9 mouse cellular contexts compared by ENCODE assay signal in genomic region chr5:36374221-36375050, GRCm38 (mm10). TPM values are rescaled to one million over a fixed set of nuclear protein-coding genes. Genes with fewer than 3 reads are reported as not detected.
DNase-seq lines count a peak whose midpoint lies in the region; ATAC-seq lines count a peak whose summit lies in the region.
"Had no signal": no experiment of that assay in that cellular context is flagged by ENCODE, and none has a peak within 500 bp of the region (broad histone marks: within the 10 kb centered on the region; RNA-seq: fewer than 3 reads in every experiment).

No protein-coding gene starts in this region.

- H3K4me1 ChIP-seq in stomach, embryonic 16.5 days (ENCODE audit: control insufficient read depth, insufficient read depth, low read length), result peaks cover 61% of the 10 kb centered on the region

- WGBS in stomach, embryonic 16.5 days, result 38% methylated on average over 19 of the region's 19 CpGs

- 0 out of 2 replicates have a peak overlapping the region, but pooled peaks have one; percentile 30 for H3K9ac ChIP-seq in stomach, embryonic 16.5 days (ENCODE audit: low read length)

- H3K36me3 ChIP-seq in stomach, embryonic 16.5 days (ENCODE audit: control insufficient read depth, insufficient read depth, low read length), result no peaks in the 10 kb centered on the region

- DNase-seq in kidney, postnatal 14 days, result peak; percentile 25
- DNase-seq in kidney, adult 8-10 months, result no peak
- DNase-seq in NIH3T3 (ENCODE audit: low read depth), result peak; percentile 49
- peak; percentile 16 to 69 for DNase-seq in kidney, postnatal 25 days
- DNase-seq in urinary bladder, adult 18-20 months (ENCODE audit: low spot score in 2 of 2), result no peak
- no peak for DNase-seq in ovary, postnatal 10 days (ENCODE audit: low spot score)
- DNase-seq: cerebellum, adult 8-10 months had no signal

- no peaks in the 10 kb centered on the region for H3K27me3 ChIP-seq in stomach, embryonic 16.5 days (ENCODE audit: control insufficient read depth, insufficient read depth, low read length)

- no peak overlapping the region for H3K4me2 ChIP-seq in stomach, embryonic 16.5 days (ENCODE audit: low read depth, low read length)

- no peak overlapping the region for H3K4me3 ChIP-seq in stomach, embryonic 16.5 days (replicated peaks; ENCODE audit: low read length)

- no peak for ATAC-seq in stomach, embryonic 16.5 days (ENCODE audit: insufficient read depth, low FRiP score)
- no peak for ATAC-seq in frontal cortex, adult (ENCODE audit: low TSS enrichment)

- H3K27ac ChIP-seq in stomach, embryonic 16.5 days (ENCODE audit: low read length), result peak overlapping the region; percentile 48

- no peaks in the 10 kb centered on the region for H3K9me3 ChIP-seq in stomach, embryonic 16.5 days (replicated peaks; ENCODE audit: control insufficient read depth, low read length)

RNA-seq across cellular contexts. Expression of gene Sorcs2, which starts 23.5 kb away (rescaled TPM):
- polyA plus RNA-seq in stomach, embryonic 16.5 days (2015; fragmentation: Nextera tagmentation; extraction: Ambion mirVana), result 11.4 and 11.8 TPM in 2 replicates

Comparison
In these comparisons a context has a peak if more than half of its experiments do, and no peak if none do; other contexts are left out.
1. DNase-seq: peak in kidney, postnatal 14 days (single experiment), NIH3T3 (single experiment) and kidney, postnatal 25 days (2 of 2); none in kidney, adult 8-10 months (0 of 2), urinary bladder, adult 18-20 months (0 of 2) and ovary, postnatal 10 days (single experiment).